Mouse (Mus musculus) neural tube, embryonic 12.5 days (tissue): ENCODE measurements around the gene Ccdc71. TPM values are rescaled to one million over a fixed set of nuclear protein-coding genes. Genes with fewer than 3 reads are reported as not detected.

Experiments used
- ATAC-seq: fragments of 200-750 bp; cut with Nextera tagmentation; 2 replicates; pipeline ENCODE4 v1.8.0; 2017; ENCODE audit warnings: low read depth, mild to moderate bottlenecking, moderate TSS enrichment, moderate library complexity; ENCODE audit not compliant: low FRiP score
- H3K27ac ChIP-seq: fragments of 300-500 bp; sonication (generic); 2 replicates; pipeline ENCODE4 v1.5.1; 2016
- H3K27me3 ChIP-seq: fragments of 300-500 bp; sonication (generic); replicated peaks from 2 replicates; pipeline ENCODE4 v1.6.1; 2016; ENCODE audit warnings: mild to moderate bottlenecking
- H3K36me3 ChIP-seq: fragments of 300-500 bp; sonication (generic); 2 replicates; pipeline ENCODE4 v1.6.1; 2016; ENCODE audit warnings: mild to moderate bottlenecking
- H3K4me1 ChIP-seq: fragments of 300-500 bp; sonication (generic); 2 replicates; pipeline ENCODE4 v1.6.1; 2016
- H3K4me2 ChIP-seq: fragments of 300-500 bp; sonication (generic); replicated peaks from 2 replicates; pipeline ENCODE4 v1.6.1; 2016; ENCODE audit warnings: mild to moderate bottlenecking
- H3K4me3 ChIP-seq: fragments of 300-500 bp; sonication (generic); 2 replicates; pipeline ENCODE4 v1.5.1; 2016
- H3K9ac ChIP-seq: fragments of 300-500 bp; sonication (generic); 2 replicates; pipeline ENCODE4 v1.6.1; 2016; ENCODE audit warnings: mild to moderate bottlenecking
- H3K9me3 ChIP-seq: fragments of 300-500 bp; sonication (generic); 2 replicates; pipeline ENCODE4 v1.6.1; 2016; ENCODE audit warnings: mild to moderate bottlenecking
- WGBS: fragments of 180-500 bp; shearing (Covaris S2); methylation state at CpG from one replicate; pipeline ENCODE4 v1.1.7; 2016; 5-methylcytosine and 5-hydroxymethylcytosine counted together
- polyA plus RNA-seq: library from polyadenylated mRNA; unstranded; fragments of >200 nt; fragmentation: Nextera tagmentation; extraction: Ambion mirVana; gene quantifications from 2 replicates; pipeline ENCODE4 v1.2.1, GENCODE M21; 2016

Gene Ccdc71
- 44.8 and 49.4 TPM in 2 replicates for polyA plus RNA-seq

DNA sequence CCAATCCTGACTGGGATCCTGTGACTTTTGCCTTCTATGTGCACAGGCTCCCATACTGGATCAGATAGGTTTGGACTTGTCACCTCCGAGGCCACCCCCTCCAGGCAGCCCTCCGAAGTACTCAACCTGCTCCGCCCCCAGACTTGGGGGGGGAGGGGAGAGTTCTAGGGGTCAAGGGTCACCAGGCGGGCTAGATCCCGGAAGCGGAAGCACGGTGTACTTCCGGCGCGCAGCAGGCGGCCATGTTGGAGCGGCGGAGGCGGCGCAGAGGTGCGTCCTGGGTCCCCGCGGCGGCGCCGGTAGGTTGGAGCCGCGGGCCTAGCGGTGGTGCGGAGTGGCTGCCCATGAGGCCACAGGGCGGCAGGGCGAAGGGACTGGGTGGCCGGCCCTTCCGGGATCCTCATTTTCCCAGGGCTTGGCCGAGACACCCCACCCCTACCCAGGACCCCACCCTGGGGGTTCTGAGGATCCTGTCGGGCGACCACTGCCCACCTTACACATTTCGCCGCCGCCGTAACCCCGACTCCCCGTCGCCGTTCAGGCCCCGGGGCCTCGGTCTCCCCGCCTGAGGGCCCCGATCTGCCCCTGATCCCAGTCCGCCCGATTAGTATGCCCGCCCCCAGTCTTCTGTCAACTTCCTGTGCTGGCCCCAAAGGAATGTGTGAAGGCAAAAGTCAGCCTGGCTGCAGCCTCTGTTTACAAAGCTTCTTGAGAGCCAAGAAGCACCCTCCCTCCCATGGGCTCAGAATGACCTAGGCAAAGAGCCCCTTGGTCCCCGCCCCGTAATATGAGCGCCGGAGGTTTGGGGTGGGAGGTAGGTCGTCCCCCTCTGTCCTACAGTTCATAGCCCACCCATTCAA lies at the start of gene Ccdc71:
Gene Ccdc71, plus strand, starts transcription at position 209 of the 860 bp plus-strand sequence.
- Histone ChIP-seq H3K4me1 (peaks cover 13% of the 10 kb centered on the region), H3K9ac (peak within 1 kb of the TSS; percentile 78), H3K27ac (peak within 1 kb of the TSS; percentile 54; the same call in 1 of the 2 replicates), H3K4me3 (peak within 1 kb of the TSS; percentile 85), H3K9me3 (no peaks in the 10 kb centered on the region), H3K4me2 (peak within 1 kb of the TSS; percentile 82), H3K36me3 (peaks cover 29% of the 10 kb centered on the region), H3K27me3 (no peaks in the 10 kb centered on the region)
- peak; percentile 81 for ATAC-seq
- under 1% methylated on average over 50 of the region's 52 CpGs for WGBS

DNA sequence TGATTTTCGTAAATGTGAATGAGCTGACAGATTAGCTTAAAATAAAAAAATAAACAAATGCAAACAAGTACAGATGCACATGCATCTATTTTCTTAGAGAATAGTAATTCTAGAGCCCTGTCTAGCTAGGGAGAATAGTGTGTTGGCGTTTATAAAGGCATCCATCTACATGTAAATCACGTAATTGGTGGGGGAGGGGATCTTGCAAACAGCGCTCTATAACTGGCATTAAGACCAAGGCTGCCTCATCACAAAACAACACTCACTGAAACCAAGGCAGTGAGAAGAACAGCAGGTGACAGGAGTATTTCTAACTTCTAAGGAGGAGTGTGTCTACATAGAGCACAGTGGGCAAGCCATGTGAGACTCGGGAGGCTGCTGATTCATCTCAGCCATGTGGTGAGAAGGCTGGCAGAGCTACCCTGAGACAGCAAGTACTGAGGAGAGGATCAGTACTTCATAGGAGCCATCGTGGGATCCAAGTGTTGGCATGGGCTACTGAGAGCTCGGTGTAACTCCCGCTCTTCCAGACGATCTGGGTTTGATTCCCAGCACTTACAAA lies 48.9 kb upstream of the Ccdc71 start:
- no peak for ATAC-seq
- no peaks in the 10 kb centered on the region for H3K4me1 ChIP-seq
- WGBS = 74% methylated on average over 9 of the region's 9 CpGs
- H3K36me3 ChIP-seq = no peaks in the 10 kb centered on the region
- H3K27ac ChIP-seq = no peak overlapping the region
- H3K4me3 ChIP-seq = no peak overlapping the region
- H3K4me2 ChIP-seq = no peak overlapping the region
- no peaks in the 10 kb centered on the region for H3K9me3 ChIP-seq
- H3K27me3 ChIP-seq = no peaks in the 10 kb centered on the region
- no peak overlapping the region for H3K9ac ChIP-seq

DNA sequence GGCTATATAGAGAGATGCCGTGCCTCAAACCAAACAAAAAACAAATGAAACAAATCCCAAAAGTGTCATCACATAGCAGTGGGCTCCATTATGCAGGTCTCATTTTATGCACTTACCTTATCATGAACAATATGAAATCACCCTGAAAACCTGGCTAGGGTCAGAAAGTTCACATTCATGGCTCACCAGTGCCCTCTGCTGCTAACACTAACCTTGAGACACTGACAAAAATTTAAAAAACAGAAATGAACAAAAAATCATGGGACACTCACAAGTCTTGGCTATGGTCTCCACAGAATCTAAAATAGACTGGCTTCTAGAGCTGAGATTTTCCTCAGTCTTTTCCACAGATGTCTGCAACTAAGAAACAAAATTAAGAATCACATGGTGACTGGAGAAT lies 48.1 kb upstream of the Ccdc71 start:
- WGBS = 73% methylated on average over 1 of the region's 1 CpGs
- Histone ChIP-seq H3K9me3 (no peaks in the 10 kb centered on the region), H3K27ac (no peak overlapping the region), H3K4me3 (no peak overlapping the region), H3K4me1 (no peaks in the 10 kb centered on the region), H3K36me3 (no peaks in the 10 kb centered on the region), H3K4me2 (no peak overlapping the region), H3K9ac (no peak overlapping the region), H3K27me3 (no peaks in the 10 kb centered on the region)
- no peak for ATAC-seq

DNA sequence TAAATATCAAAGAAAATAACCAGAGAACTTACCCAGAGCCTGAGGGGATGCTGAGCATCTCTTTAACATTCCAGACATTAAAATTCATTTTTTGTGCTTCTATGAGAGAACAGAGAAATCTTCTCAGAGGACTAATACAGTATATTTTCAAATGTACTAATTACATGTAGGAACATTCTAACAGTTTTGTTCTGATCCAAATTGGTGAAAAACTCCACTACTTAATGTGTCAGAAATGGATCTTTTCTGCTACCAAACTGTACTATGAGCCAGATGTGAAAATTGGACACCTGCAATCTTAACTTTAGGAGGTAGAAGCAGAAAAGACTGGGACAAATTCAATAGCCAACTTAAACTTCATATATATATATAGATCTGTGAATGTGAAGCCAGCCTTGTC lies 31.9 kb upstream of the Ccdc71 start, which contains the start of gene Ccdc36:
Gene Ccdc36, minus strand, starts transcription at position 101 of the 400 bp plus-strand sequence.
- no peak within 1 kb of the TSS for H3K4me2 ChIP-seq
- H3K36me3 ChIP-seq = no peaks in the 10 kb centered on the region
- ATAC-seq = no peak
- H3K9ac ChIP-seq = no peak within 1 kb of the TSS
- no peak within 1 kb of the TSS for H3K27ac ChIP-seq
- no peaks in the 10 kb centered on the region for H3K4me1 ChIP-seq
- H3K27me3 ChIP-seq = no peaks in the 10 kb centered on the region
- H3K4me3 ChIP-seq = no peak within 1 kb of the TSS
- no peaks in the 10 kb centered on the region for H3K9me3 ChIP-seq

DNA sequence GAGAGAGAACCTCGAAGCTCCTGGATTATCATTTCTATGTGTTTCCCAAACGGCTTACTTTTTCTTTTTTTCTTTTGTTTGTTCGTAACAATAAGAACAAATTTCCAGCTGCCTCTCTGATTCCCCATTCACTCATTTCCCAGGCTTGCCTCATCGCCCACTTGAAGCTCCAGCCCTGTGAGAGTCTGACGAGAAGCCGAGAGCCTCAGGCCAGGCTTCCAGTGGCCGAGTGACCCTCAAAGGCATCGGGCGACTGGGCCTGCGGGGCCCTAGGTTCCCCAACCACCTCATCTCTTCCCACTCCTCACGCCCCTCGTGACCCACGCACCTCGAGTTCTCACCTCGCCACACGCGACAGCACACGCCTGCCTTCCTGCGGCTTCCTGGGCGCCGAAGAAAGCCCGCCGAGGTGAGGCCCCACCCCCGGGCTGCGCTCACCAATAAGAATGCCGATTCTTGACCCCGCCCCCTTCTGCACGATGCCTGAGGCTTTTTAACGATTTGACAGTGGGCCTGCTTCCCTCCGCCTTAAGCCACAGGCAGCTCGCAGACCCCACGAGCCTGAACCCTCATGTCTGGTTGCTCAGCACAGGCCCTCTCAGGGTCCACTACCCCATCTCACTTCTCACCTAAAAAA lies 28.8 kb upstream of the Ccdc71 start:
- 48% methylated on average over 32 of the region's 32 CpGs for WGBS
- Histone ChIP-seq H3K27ac (no peak overlapping the region), H3K9ac (no peak overlapping the region), H3K27me3 (no peaks in the 10 kb centered on the region), H3K4me3 (no peak overlapping the region), H3K4me2 (peak overlapping the region; percentile 54), H3K36me3 (no peaks in the 10 kb centered on the region), H3K4me1 (no peaks in the 10 kb centered on the region), H3K9me3 (no peaks in the 10 kb centered on the region)
- ATAC-seq = no peak

DNA sequence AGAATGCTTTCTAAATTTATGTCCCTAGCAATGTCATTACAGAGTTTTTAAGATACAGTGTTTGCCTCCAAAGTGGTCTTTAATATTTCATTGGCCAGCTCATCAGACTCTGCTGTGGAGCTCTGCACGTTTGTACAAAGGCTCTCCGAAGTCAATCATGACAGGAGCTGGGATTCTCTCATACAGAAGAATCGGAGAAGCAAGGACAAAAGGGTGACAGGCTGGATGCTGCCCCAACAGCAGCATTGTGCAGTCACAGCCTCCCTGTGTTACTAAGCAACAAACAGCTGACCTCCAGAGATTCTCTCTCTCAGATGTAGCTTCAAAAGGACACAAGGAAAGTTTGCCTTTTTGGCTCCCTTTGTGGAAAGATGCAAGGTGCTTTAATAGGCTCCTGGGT lies 24.1 kb upstream of the Ccdc71 start, which contains the start of gene BC048562:
Gene BC048562, plus strand, starts transcription at position 301 of the 400 bp plus-strand sequence.
- Histone ChIP-seq H3K27me3 (no peaks in the 10 kb centered on the region), H3K9ac (0 out of 2 replicates have a peak within 1 kb of the TSS, but pooled peaks have one; percentile 17), H3K9me3 (no peaks in the 10 kb centered on the region), H3K27ac (no peak within 1 kb of the TSS), H3K4me1 (no peaks in the 10 kb centered on the region), H3K36me3 (no peaks in the 10 kb centered on the region), H3K4me2 (no peak within 1 kb of the TSS), H3K4me3 (no peak within 1 kb of the TSS)
- ATAC-seq = no peak
- 64% methylated on average over 3 of the region's 3 CpGs for WGBS

DNA sequence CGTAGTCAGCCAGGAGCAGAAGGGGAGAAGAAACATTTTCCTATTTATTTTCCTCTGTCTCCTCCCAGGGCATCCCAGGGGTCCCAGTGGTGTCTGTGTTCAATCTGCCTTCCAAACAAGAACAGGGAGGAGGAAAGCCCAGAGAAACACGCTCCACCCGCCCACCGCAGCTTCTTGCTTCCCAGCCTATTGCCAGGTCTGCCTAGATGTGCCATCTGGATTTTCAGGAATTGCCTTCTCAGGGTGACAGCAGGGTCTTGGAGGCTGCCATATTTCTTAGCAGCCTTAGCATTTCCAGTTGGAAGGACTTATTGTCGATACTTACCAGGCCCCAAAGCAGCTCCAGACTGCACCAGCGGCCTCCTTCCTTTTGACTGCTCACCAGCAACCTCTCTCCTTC lies 21.2 kb upstream of the Ccdc71 start:
- WGBS = 86% methylated on average over 6 of the region's 6 CpGs
- H3K4me2 ChIP-seq = no peak overlapping the region
- H3K9ac ChIP-seq = no peak overlapping the region
- no peaks in the 10 kb centered on the region for H3K4me1 ChIP-seq
- no peak for ATAC-seq
- no peaks in the 10 kb centered on the region for H3K9me3 ChIP-seq
- H3K27me3 ChIP-seq = no peaks in the 10 kb centered on the region
- H3K27ac ChIP-seq = no peak overlapping the region
- no peaks in the 10 kb centered on the region for H3K36me3 ChIP-seq
- no peak overlapping the region for H3K4me3 ChIP-seq

DNA sequence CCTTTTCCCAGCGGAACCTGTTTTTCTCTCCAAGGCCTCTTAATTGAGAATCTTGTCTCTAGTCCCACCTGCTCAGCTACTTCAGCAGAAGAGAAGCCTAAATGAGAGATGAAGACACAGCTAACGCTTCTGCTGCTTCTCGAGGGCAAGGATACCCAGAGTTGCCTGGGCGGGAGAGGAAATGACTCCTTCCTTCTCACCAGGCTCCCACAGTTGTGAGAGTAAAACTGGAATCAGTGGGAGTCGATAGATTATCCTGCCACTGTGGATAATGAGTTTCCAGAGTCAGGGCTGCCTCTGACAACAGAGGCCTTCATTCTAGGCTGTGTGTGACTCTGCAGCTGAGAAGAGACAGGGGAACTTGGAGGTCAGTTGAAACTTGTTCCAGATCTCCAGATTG lies 19.8 kb upstream of the Ccdc71 start:
- H3K4me2 ChIP-seq = no peak overlapping the region
- H3K27me3 ChIP-seq = no peaks in the 10 kb centered on the region
- no peak overlapping the region for H3K9ac ChIP-seq
- H3K4me1 ChIP-seq = no peaks in the 10 kb centered on the region
- no peak overlapping the region for H3K4me3 ChIP-seq
- WGBS = 78% methylated on average over 5 of the region's 5 CpGs
- ATAC-seq = no peak
- H3K27ac ChIP-seq = no peak overlapping the region
- H3K9me3 ChIP-seq = no peaks in the 10 kb centered on the region
- no peaks in the 10 kb centered on the region for H3K36me3 ChIP-seq

DNA sequence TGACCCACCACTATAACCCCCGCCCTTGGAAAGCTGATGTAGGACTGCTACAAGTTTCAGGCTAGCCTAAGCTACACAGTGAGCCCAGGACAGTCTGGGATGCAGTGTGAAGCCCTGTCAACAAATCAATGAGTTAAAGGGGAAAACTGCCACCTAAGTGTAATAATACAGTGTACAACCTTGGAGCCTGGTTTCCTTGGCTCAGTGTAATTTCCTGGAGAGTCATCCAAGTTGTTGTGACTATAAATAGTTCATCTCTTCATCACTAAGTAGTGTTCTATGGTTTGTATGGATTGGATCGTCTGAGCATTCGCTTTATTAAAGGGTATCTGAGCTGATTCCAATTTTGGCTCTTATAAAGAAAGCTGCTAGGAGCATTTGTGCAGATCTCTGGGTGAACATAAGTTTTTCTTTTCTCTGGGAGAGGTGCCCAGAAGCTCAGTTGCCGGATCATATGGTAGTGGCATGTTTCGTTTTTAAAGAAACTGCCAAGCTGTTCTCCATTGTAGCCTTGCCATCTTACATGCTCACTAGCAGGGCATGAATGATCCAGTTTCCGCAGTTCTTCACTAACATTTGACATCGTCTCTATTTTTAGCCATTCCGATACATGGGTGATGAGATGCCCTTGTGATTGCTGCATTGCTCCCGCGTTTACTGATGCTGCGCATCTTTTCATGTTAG lies 18.9 kb upstream of the Ccdc71 start:
- Histone ChIP-seq H3K9me3 (no peaks in the 10 kb centered on the region), H3K4me2 (no peak overlapping the region), H3K27ac (no peak overlapping the region), H3K36me3 (no peaks in the 10 kb centered on the region), H3K9ac (no peak overlapping the region), H3K4me1 (no peaks in the 10 kb centered on the region), H3K4me3 (no peak overlapping the region), H3K27me3 (no peaks in the 10 kb centered on the region)
- 92% methylated on average over 11 of the region's 11 CpGs for WGBS
- no peak for ATAC-seq

DNA sequence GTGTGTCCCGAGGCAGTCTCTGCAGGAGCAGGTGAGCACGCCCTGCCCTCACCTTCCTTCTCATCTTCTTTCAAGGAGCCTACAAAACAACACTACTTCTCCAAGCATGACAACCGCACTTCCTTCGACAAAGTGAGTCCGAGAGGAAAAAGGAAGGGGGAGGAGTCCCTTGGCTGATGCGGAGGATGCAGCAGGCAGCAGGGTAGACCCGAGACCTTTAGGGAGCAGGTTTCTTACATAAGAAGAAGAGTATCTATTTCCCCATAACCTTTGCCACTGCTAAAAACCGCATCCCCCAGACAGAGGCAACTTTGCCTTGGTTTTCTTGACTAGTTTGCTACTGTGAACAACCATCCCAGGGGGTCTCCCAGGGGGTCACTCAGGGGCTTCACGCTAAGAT lies 15.2 kb upstream of the Ccdc71 start:
- no peak overlapping the region for H3K4me2 ChIP-seq
- no peaks in the 10 kb centered on the region for H3K27me3 ChIP-seq
- no peak overlapping the region for H3K4me3 ChIP-seq
- H3K27ac ChIP-seq = no peak overlapping the region
- WGBS = 74% methylated on average over 9 of the region's 9 CpGs
- H3K9me3 ChIP-seq = no peaks in the 10 kb centered on the region
- ATAC-seq = no peak
- peaks cover 21% of the 10 kb centered on the region for H3K4me1 ChIP-seq
- peaks cover 13% of the 10 kb centered on the region; the same call in 1 of the 2 replicates for H3K36me3 ChIP-seq
- no peak overlapping the region for H3K9ac ChIP-seq

DNA sequence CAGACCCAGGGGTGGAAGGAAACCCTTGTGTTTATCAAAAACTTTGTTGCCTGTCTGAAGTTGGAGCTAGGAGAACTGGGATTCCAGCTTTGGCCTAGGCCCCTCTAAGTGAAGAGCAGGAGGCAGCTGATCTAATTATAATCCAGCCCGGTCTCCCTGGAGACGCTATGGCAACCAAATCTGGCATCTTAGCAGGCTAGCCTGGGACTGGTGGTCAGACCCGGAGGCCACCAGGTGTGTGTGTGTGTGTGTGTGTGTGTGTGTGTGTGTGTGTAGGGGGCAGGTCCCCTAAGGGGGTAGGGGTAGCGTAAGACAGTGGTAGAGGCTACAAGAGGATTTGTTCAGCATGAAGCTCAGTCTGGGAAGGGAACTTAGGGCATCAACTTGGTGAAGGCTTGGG lies 10.5 kb upstream of the Ccdc71 start:
- 35% methylated on average over 4 of the region's 4 CpGs for WGBS
- Histone ChIP-seq H3K36me3 (peaks cover 13% of the 10 kb centered on the region; the same call in 1 of the 2 replicates), H3K9me3 (no peaks in the 10 kb centered on the region), H3K4me1 (peaks cover 42% of the 10 kb centered on the region), H3K27ac (peak overlapping the region; percentile 74), H3K27me3 (no peaks in the 10 kb centered on the region), H3K4me2 (peak overlapping the region; percentile 74), H3K9ac (peak overlapping the region; percentile 38; the same call in 1 of the 2 replicates), H3K4me3 (peak overlapping the region; percentile 7; the same call in 1 of the 2 replicates)
- ATAC-seq = peak; percentile 60
